Mouse (Mus musculus): Measurements from ENCODE around the gene Thap2.

GRCm38 (mm10) chr10:115361840-115362622, 22.2 kb downstream of the Thap2 start, which contains the start of gene Tmem19:
- TF ChIP-seq POLR2AphosphoS5 (IDR thresholded peaks at IDR 0.05; ENCODE audit: borderline replicate concordance, low read depth, low read length) = no peak
- TF ChIP-seq CTCF (IDR thresholded peaks at IDR 0.05 in 2 of 3, conservative IDR thresholded peaks at IDR 0.05 in 1 of 3; ENCODE audit: control insufficient read depth in 1 of 3, insufficient read depth in 1 of 3, low read depth in 2 of 3, low read length in 3 of 3, poor library complexity in 1 of 3, severe bottlenecking in 1 of 3) = no peak
- TF ChIP-seq POLR2A (IDR thresholded peaks at IDR 0.05; ENCODE audit: control insufficient read depth in 1 of 2, insufficient read depth in 1 of 2, low read depth in 1 of 2, low read length in 2 of 2, poor library complexity in 1 of 2) = peak; percentile 73 to 98
- TF ChIP-seq ZC3H11A (IDR thresholded peaks at IDR 0.05; ENCODE audit: low read depth, low read length) = no peak
- no peak for TF ChIP-seq MYB (IDR thresholded peaks at IDR 0.05; ENCODE audit: low read depth, low read length)
- peak; percentile 97 for TF ChIP-seq POLR2AphosphoS2 (IDR thresholded peaks at IDR 0.05; ENCODE audit: low read length)
- TF ChIP-seq MAZ (IDR thresholded peaks at IDR 0.05; ENCODE audit: low read depth, low read length) = no peak; the same call in 1 of the 2 replicates
- peak; percentile 91 for TF ChIP-seq BHLHE40 (IDR thresholded peaks at IDR 0.05; ENCODE audit: borderline replicate concordance, low read depth, low read length)
- peak; percentile 89 for TF ChIP-seq NELFE (IDR thresholded peaks at IDR 0.05; ENCODE audit: low read depth, low read length)
- peak; percentile 93 for TF ChIP-seq MAX (IDR thresholded peaks at IDR 0.05; ENCODE audit: low read length)
- peak; percentile 79 for TF ChIP-seq HCFC1 (IDR thresholded peaks at IDR 0.05; ENCODE audit: low read depth, low read length)
- TF ChIP-seq RAD21 (IDR thresholded peaks at IDR 0.05; ENCODE audit: low read depth, low read length) = no peak
- no peak for TF ChIP-seq ZKSCAN1 (IDR thresholded peaks at IDR 0.05; ENCODE audit: low read depth, low read length)
